In the genomic region with DNA sequence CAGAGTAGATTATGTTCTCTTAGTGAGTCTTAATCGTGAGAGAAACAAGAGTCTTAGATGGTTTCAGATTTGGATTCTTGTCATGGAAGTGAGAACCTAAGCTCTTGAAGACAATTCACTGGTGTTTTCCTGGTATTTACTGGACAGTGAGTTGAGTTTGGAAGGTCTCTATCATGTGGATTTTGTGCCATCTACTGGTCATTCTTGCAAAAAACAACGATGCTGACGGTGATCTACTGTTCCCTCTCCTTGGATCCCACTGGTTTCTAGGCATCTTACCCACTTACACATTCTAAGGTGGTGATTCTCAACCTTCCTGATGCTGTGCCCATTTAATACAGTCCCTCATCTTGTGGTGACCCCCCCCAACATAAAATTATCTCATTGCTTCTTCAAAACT, we compare ENCODE assay signal across 9 mouse cellular contexts. TPM values are rescaled to one million over a fixed set of nuclear protein-coding genes. Genes with fewer than 3 reads are reported as not detected.
DNase-seq lines count a peak whose midpoint lies in the region; ATAC-seq and TF ChIP-seq lines count a peak whose summit lies in the region.
"Had no signal": no experiment of that assay in that cellular context is flagged by ENCODE, and none has a peak within 500 bp of the region (broad histone marks: within the 10 kb centered on the region; RNA-seq: fewer than 3 reads in every experiment).

No protein-coding gene starts in this region.

- no peak for ATAC-seq in liver, embryonic 14.5 days (ENCODE audit: insufficient read depth)
- ATAC-seq in liver, embryonic 12.5 days, result no peak
- no peak for ATAC-seq in kidney, postnatal 0 days (replicated peaks; ENCODE audit: low FRiP score, low read depth)

- TF ChIP-seq CTCF in liver, embryonic 14.5 days (IDR thresholded peaks at IDR 0.05; ENCODE audit: low read depth), result peak; percentile 43; the same call in 1 of the 2 replicates
- peak; percentile 76 for TF ChIP-seq CTCF in kidney, postnatal 0 days (IDR thresholded peaks at IDR 0.05; ENCODE audit: low read depth)

- H3K4me1 ChIP-seq in liver, embryonic 14.5 days (replicated peaks; ENCODE audit: control insufficient read depth in 2 of 2, insufficient read depth in 2 of 2, low read length in 1 of 2), result peaks cover 2 to 12% of the 10 kb centered on the region in 2 experiments; a peak in 2 of 4 replicates
- peaks cover 21% of the 10 kb centered on the region for H3K4me1 ChIP-seq in liver, embryonic 12.5 days
- H3K4me1 ChIP-seq in kidney, postnatal 0 days (replicated peaks; ENCODE audit: insufficient read depth, low read length), result peaks cover 8% of the 10 kb centered on the region

- peak; percentile 43 for DNase-seq in adrenal gland, postnatal 14 days
- no peak for DNase-seq in adrenal gland, postnatal 25 days
- peak in 2 of 3 experiments; percentile 12 to 13 for DNase-seq in liver, embryonic 14.5 days (ENCODE audit: low read depth in 3 of 3, low spot score in 3 of 3)
- peak; percentile 24 for DNase-seq in c-Kit-positive CD71-positive TER-119-negative erythroid progenitor cells, embryonic 14.5 days (ENCODE audit: low read depth)
- DNase-seq in kidney, postnatal 0 days (ENCODE audit: low spot score), result peak; percentile 80
- peak; percentile 47 for DNase-seq in telencephalon, adult 2 months (ENCODE audit: low read depth, low spot score)
- DNase-seq in thymus, postnatal 10 days (ENCODE audit: low spot score in 2 of 2), result no peak

- no peak overlapping the region for H3K27ac ChIP-seq in liver, embryonic 14.5 days
- H3K27ac ChIP-seq in liver, embryonic 12.5 days, result no peak overlapping the region
- H3K27ac ChIP-seq in kidney, postnatal 0 days, result no peak overlapping the region
- H3K27ac ChIP-seq: lung, embryonic 15.5 days had no signal

- no peaks in the 10 kb centered on the region for H3K36me3 ChIP-seq in liver, embryonic 14.5 days (replicated peaks; ENCODE audit: control insufficient read depth, insufficient read depth, low read depth)
- peaks cover 2% of the 10 kb centered on the region for H3K36me3 ChIP-seq in liver, embryonic 12.5 days
- H3K36me3 ChIP-seq in kidney, postnatal 0 days (ENCODE audit: insufficient read depth, low read length), result no peaks in the 10 kb centered on the region
- H3K36me3 ChIP-seq: lung, embryonic 15.5 days had no signal

- TF ChIP-seq EP300 in liver, embryonic 14.5 days (IDR thresholded peaks at IDR 0.05; ENCODE audit: low read depth), result no peak

- no peak overlapping the region for H3K4me3 ChIP-seq in liver, embryonic 14.5 days (ENCODE audit: insufficient read depth in 1 of 2, low read depth in 2 of 2, low read length in 2 of 2)
- no peak overlapping the region for H3K4me3 ChIP-seq in liver, embryonic 12.5 days
- no peak overlapping the region for H3K4me3 ChIP-seq in kidney, postnatal 0 days (replicated peaks; ENCODE audit: low read depth, low read length)
- H3K4me3 ChIP-seq: lung, embryonic 15.5 days had no signal

- 7% methylated on average over 3 of the region's 3 CpGs for WGBS in liver, embryonic 14.5 days (ENCODE audit: insufficient replicate concordance)
- WGBS in liver, embryonic 12.5 days (ENCODE audit: insufficient replicate concordance), result 4% methylated on average over 3 of the region's 3 CpGs
- WGBS in kidney, postnatal 0 days, result 10% methylated on average over 3 of the region's 3 CpGs

- no peaks in the 10 kb centered on the region for H3K9me3 ChIP-seq in liver, embryonic 14.5 days (ENCODE audit: control insufficient read depth, low read length)
- no peaks in the 10 kb centered on the region for H3K9me3 ChIP-seq in liver, embryonic 12.5 days (replicated peaks)
- no peaks in the 10 kb centered on the region for H3K9me3 ChIP-seq in kidney, postnatal 0 days (replicated peaks; ENCODE audit: low read length)
- H3K9me3 ChIP-seq: lung, embryonic 15.5 days had no signal

- H3K27me3 ChIP-seq in liver, embryonic 14.5 days (ENCODE audit: control insufficient read depth, insufficient read depth, low read length), result no peaks in the 10 kb centered on the region
- no peaks in the 10 kb centered on the region for H3K27me3 ChIP-seq in liver, embryonic 12.5 days (replicated peaks)
- H3K27me3 ChIP-seq in kidney, postnatal 0 days (ENCODE audit: insufficient read depth, low read length), result no peaks in the 10 kb centered on the region
- H3K27me3 ChIP-seq: lung, embryonic 15.5 days had no signal

- no peak overlapping the region for H3K9ac ChIP-seq in liver, embryonic 14.5 days (replicated peaks)
- no peak overlapping the region for H3K9ac ChIP-seq in liver, embryonic 12.5 days
- no peak overlapping the region for H3K9ac ChIP-seq in kidney, postnatal 0 days (ENCODE audit: low read depth, low read length)
- H3K9ac ChIP-seq: lung, embryonic 15.5 days had no signal

- no peak overlapping the region for H3K4me2 ChIP-seq in liver, embryonic 14.5 days (ENCODE audit: low read depth)
- no peak overlapping the region for H3K4me2 ChIP-seq in liver, embryonic 12.5 days
- H3K4me2 ChIP-seq in kidney, postnatal 0 days (ENCODE audit: low read length), result no peak overlapping the region
- H3K4me2 ChIP-seq: lung, embryonic 15.5 days had no signal

RNA-seq across cellular contexts. Expression of a gene that starts 2.8 kb away (rescaled TPM):
- total RNA-seq in adrenal gland, postnatal 14 days (2021), result 15.6 and 15.9 TPM in 2 replicates
- 23.9 and 24.9 TPM in 2 replicates for total RNA-seq in adrenal gland, postnatal 25 days (2021)
- polyA plus RNA-seq in liver, embryonic 14.5 days (2012; rRNA removed), result 1.3 and 1.5 TPM in 2 replicates
- 2.1 and 2.3 TPM in 2 replicates for polyA plus RNA-seq in liver, embryonic 14.5 days (2014; fragmentation: Nextera tagmentation; extraction: Ambion mirVana)
- 4.0 and 5.1 TPM in 2 replicates for polyA plus RNA-seq in liver, embryonic 12.5 days (2016; fragmentation: Nextera tagmentation; extraction: Ambion mirVana)
- polyA plus RNA-seq in kidney, postnatal 0 days (2015; fragmentation: Nextera tagmentation; extraction: Ambion mirVana), result 6.1 and 6.3 TPM in 2 replicates

RNA-seq across cellular contexts. Expression of a gene that starts 10.4 kb away (rescaled TPM):
- total RNA-seq in adrenal gland, postnatal 14 days (2021), result not detected in 2 replicates
- not detected in 2 replicates for total RNA-seq in adrenal gland, postnatal 25 days (2021)
- polyA plus RNA-seq in liver, embryonic 14.5 days (2012; rRNA removed), result not detected in 2 replicates
- not detected in 2 replicates for polyA plus RNA-seq in liver, embryonic 14.5 days (2014; fragmentation: Nextera tagmentation; extraction: Ambion mirVana)
- not detected in 2 replicates for polyA plus RNA-seq in liver, embryonic 12.5 days (2016; fragmentation: Nextera tagmentation; extraction: Ambion mirVana)
- polyA plus RNA-seq in kidney, postnatal 0 days (2015; fragmentation: Nextera tagmentation; extraction: Ambion mirVana), result not detected in 2 replicates
- polyA plus RNA-seq: lung, embryonic 15.5 days had no signal

Comparison
In these comparisons a context has a peak if more than half of its experiments do, and no peak if none do; other contexts are left out.
1. DNase-seq: peak in adrenal gland, postnatal 14 days (single experiment), liver, embryonic 14.5 days (2 of 3), c-Kit-positive CD71-positive TER-119-negative erythroid progenitor cells, embryonic 14.5 days (single experiment), kidney, postnatal 0 days (single experiment) and telencephalon, adult 2 months (single experiment); none in adrenal gland, postnatal 25 days (single experiment) and thymus, postnatal 10 days (0 of 2).